Mouse (Mus musculus): ENCODE data around the gene Zbtb40. TPM values are rescaled to one million over a fixed set of nuclear protein-coding genes. Genes with fewer than 3 reads are reported as not detected.

Zbtb40 gene
- polyA plus RNA-seq, 1 experiment from 2014 or later, result 3.1 TPM

GRCm38 (mm10) chr4:137025570-137025969, 23.0 kb downstream of the Zbtb40 start:
- Histone ChIP-seq H3K9ac (ENCODE audit: low read length) (no peak overlapping the region), H3K4me2 (ENCODE audit: low read depth, low read length) (no peak overlapping the region), H3K4me3 (ENCODE audit: low read length) (no peak overlapping the region), H3K36me3 (ENCODE audit: control insufficient read depth, insufficient read depth) (no peaks in the 10 kb centered on the region), H3K4me1 (ENCODE audit: control insufficient read depth, insufficient read depth, low read length) (peaks cover 23% of the 10 kb centered on the region), H3K9me3 (replicated peaks; ENCODE audit: control insufficient read depth, low read length) (no peaks in the 10 kb centered on the region), H3K27ac (ENCODE audit: low read length) (no peak overlapping the region), H3K27me3 (ENCODE audit: control insufficient read depth, insufficient read depth, low read length) (no peaks in the 10 kb centered on the region)
- WGBS, result 39% methylated on average over 6 of the region's 6 CpGs
- peak; percentile 55; the same call in 1 of the 2 replicates for ATAC-seq (replicated peaks; ENCODE audit: extremely low read depth, insufficient read depth, low FRiP score)

- ATAC-seq (replicated peaks; ENCODE audit: extremely low read depth, insufficient read depth, low FRiP score), result no peak
- Histone ChIP-seq H3K4me3 (ENCODE audit: low read length) (no peak overlapping the region), H3K36me3 (ENCODE audit: control insufficient read depth, insufficient read depth) (no peaks in the 10 kb centered on the region), H3K27ac (ENCODE audit: low read length) (no peak overlapping the region), H3K4me2 (ENCODE audit: low read depth, low read length) (no peak overlapping the region), H3K27me3 (ENCODE audit: control insufficient read depth, insufficient read depth, low read length) (no peaks in the 10 kb centered on the region), H3K9me3 (replicated peaks; ENCODE audit: control insufficient read depth, low read length) (no peaks in the 10 kb centered on the region), H3K9ac (ENCODE audit: low read length) (no peak overlapping the region), H3K4me1 (ENCODE audit: control insufficient read depth, insufficient read depth, low read length) (peaks cover 23% of the 10 kb centered on the region)
- WGBS, result 60% methylated on average over 2 of the region's 2 CpGs
Observed at GRCm38 (mm10) chr4:137025133-137025532, 23.5 kb downstream of the Zbtb40 start.

- Histone ChIP-seq H3K4me2 (ENCODE audit: low read depth, low read length) (no peak overlapping the region), H3K27ac (ENCODE audit: low read length) (no peak overlapping the region), H3K4me3 (ENCODE audit: low read length) (no peak overlapping the region), H3K9me3 (replicated peaks; ENCODE audit: control insufficient read depth, low read length) (no peaks in the 10 kb centered on the region), H3K27me3 (ENCODE audit: control insufficient read depth, insufficient read depth, low read length) (no peaks in the 10 kb centered on the region), H3K9ac (ENCODE audit: low read length) (no peak overlapping the region), H3K36me3 (ENCODE audit: control insufficient read depth, insufficient read depth) (peaks cover 5% of the 10 kb centered on the region; the same call in 1 of the 2 replicates), H3K4me1 (ENCODE audit: control insufficient read depth, insufficient read depth, low read length) (no peaks in the 10 kb centered on the region)
- WGBS, result 84% methylated on average over 3 of the region's 3 CpGs
- ATAC-seq (replicated peaks; ENCODE audit: extremely low read depth, insufficient read depth, low FRiP score), result no peak
Observed at GRCm38 (mm10) chr4:137020065-137020464, 28.5 kb downstream of the Zbtb40 start.

- Histone ChIP-seq H3K36me3 (ENCODE audit: control insufficient read depth, insufficient read depth) (peaks cover 5% of the 10 kb centered on the region; the same call in 1 of the 2 replicates), H3K27ac (ENCODE audit: low read length) (no peak overlapping the region), H3K9ac (ENCODE audit: low read length) (no peak overlapping the region), H3K4me1 (ENCODE audit: control insufficient read depth, insufficient read depth, low read length) (no peaks in the 10 kb centered on the region), H3K9me3 (replicated peaks; ENCODE audit: control insufficient read depth, low read length) (no peaks in the 10 kb centered on the region), H3K4me2 (ENCODE audit: low read depth, low read length) (no peak overlapping the region), H3K4me3 (ENCODE audit: low read length) (no peak overlapping the region), H3K27me3 (ENCODE audit: control insufficient read depth, insufficient read depth, low read length) (no peaks in the 10 kb centered on the region)
- WGBS, result 67% methylated on average over 8 of the region's 8 CpGs
- no peak for ATAC-seq (replicated peaks; ENCODE audit: extremely low read depth, insufficient read depth, low FRiP score)
Observed at GRCm38 (mm10) chr4:137015934-137016333, 32.7 kb downstream of the Zbtb40 start.

GRCm38 (mm10) chr4:137015476-137015856, 33.1 kb downstream of the Zbtb40 start:
- WGBS, result 80% methylated on average over 6 of the region's 6 CpGs
- H3K27me3 ChIP-seq (ENCODE audit: control insufficient read depth, insufficient read depth, low read length), result no peaks in the 10 kb centered on the region

GRCm38 (mm10) chr4:137014654-137015475, 33.7 kb downstream of the Zbtb40 start:
- peaks cover 5% of the 10 kb centered on the region; the same call in 1 of the 2 replicates for H3K36me3 ChIP-seq (ENCODE audit: control insufficient read depth, insufficient read depth)
- no peak overlapping the region for H3K27ac ChIP-seq (ENCODE audit: low read length)
- no peak overlapping the region for H3K9ac ChIP-seq (ENCODE audit: low read length)
- no peak overlapping the region for H3K4me3 ChIP-seq (ENCODE audit: low read length)
- WGBS, result 85% methylated on average over 18 of the region's 18 CpGs
- H3K4me2 ChIP-seq (ENCODE audit: low read depth, low read length), result no peak overlapping the region
- no peak for ATAC-seq (replicated peaks; ENCODE audit: extremely low read depth, insufficient read depth, low FRiP score)
- no peaks in the 10 kb centered on the region for H3K4me1 ChIP-seq (ENCODE audit: control insufficient read depth, insufficient read depth, low read length)
- H3K27me3 ChIP-seq (ENCODE audit: control insufficient read depth, insufficient read depth, low read length), result no peaks in the 10 kb centered on the region
- no peaks in the 10 kb centered on the region for H3K9me3 ChIP-seq (replicated peaks; ENCODE audit: control insufficient read depth, low read length)

More at GRCm38 (mm10) chr4:137015476-137015856, 33.1 kb downstream of the Zbtb40 start:
- no peak for ATAC-seq (replicated peaks; ENCODE audit: extremely low read depth, insufficient read depth, low FRiP score)
- Histone ChIP-seq H3K36me3 (ENCODE audit: control insufficient read depth, insufficient read depth) (peaks cover 5% of the 10 kb centered on the region; the same call in 1 of the 2 replicates), H3K27ac (ENCODE audit: low read length) (no peak overlapping the region), H3K9ac (ENCODE audit: low read length) (no peak overlapping the region), H3K4me3 (ENCODE audit: low read length) (no peak overlapping the region), H3K9me3 (replicated peaks; ENCODE audit: control insufficient read depth, low read length) (no peaks in the 10 kb centered on the region), H3K4me1 (ENCODE audit: control insufficient read depth, insufficient read depth, low read length) (no peaks in the 10 kb centered on the region), H3K4me2 (ENCODE audit: low read depth, low read length) (no peak overlapping the region)

- Histone ChIP-seq H3K27me3 (ENCODE audit: control insufficient read depth, insufficient read depth, low read length) (no peaks in the 10 kb centered on the region), H3K4me1 (ENCODE audit: control insufficient read depth, insufficient read depth, low read length) (no peaks in the 10 kb centered on the region)
Observed at GRCm38 (mm10) chr4:137014124-137014523, 34.5 kb downstream of the Zbtb40 start.

GRCm38 (mm10) chr4:137006966-137007365, 41.6 kb downstream of the Zbtb40 start:
- 88% methylated on average over 8 of the region's 8 CpGs for WGBS

More at GRCm38 (mm10) chr4:137014124-137014523, 34.5 kb downstream of the Zbtb40 start:
- ATAC-seq (replicated peaks; ENCODE audit: extremely low read depth, insufficient read depth, low FRiP score), result no peak
- H3K9me3 ChIP-seq (replicated peaks; ENCODE audit: control insufficient read depth, low read length), result no peaks in the 10 kb centered on the region
- peaks cover 5% of the 10 kb centered on the region; the same call in 1 of the 2 replicates for H3K36me3 ChIP-seq (ENCODE audit: control insufficient read depth, insufficient read depth)
- WGBS, result 91% methylated on average over 8 of the region's 8 CpGs
- H3K4me2 ChIP-seq (ENCODE audit: low read depth, low read length), result no peak overlapping the region
- H3K4me3 ChIP-seq (ENCODE audit: low read length), result no peak overlapping the region
- no peak overlapping the region for H3K9ac ChIP-seq (ENCODE audit: low read length)
- H3K27ac ChIP-seq (ENCODE audit: low read length), result no peak overlapping the region

GRCm38 (mm10) chr4:137001825-137002224, 46.8 kb downstream of the Zbtb40 start:
- Histone ChIP-seq H3K9ac (ENCODE audit: low read length) (no peak overlapping the region), H3K36me3 (ENCODE audit: control insufficient read depth, insufficient read depth) (peaks cover 11% of the 10 kb centered on the region), H3K4me1 (ENCODE audit: control insufficient read depth, insufficient read depth, low read length) (no peaks in the 10 kb centered on the region), H3K27me3 (ENCODE audit: control insufficient read depth, insufficient read depth, low read length) (no peaks in the 10 kb centered on the region), H3K4me2 (ENCODE audit: low read depth, low read length) (no peak overlapping the region), H3K9me3 (replicated peaks; ENCODE audit: control insufficient read depth, low read length) (no peaks in the 10 kb centered on the region), H3K27ac (ENCODE audit: low read length) (no peak overlapping the region), H3K4me3 (ENCODE audit: low read length) (no peak overlapping the region)
- no peak for ATAC-seq (replicated peaks; ENCODE audit: extremely low read depth, insufficient read depth, low FRiP score)
- WGBS, result 56% methylated on average over 3 of the region's 3 CpGs

More at GRCm38 (mm10) chr4:137006966-137007365, 41.6 kb downstream of the Zbtb40 start:
- Histone ChIP-seq H3K27me3 (ENCODE audit: control insufficient read depth, insufficient read depth, low read length) (no peaks in the 10 kb centered on the region), H3K9ac (ENCODE audit: low read length) (no peak overlapping the region), H3K27ac (ENCODE audit: low read length) (no peak overlapping the region), H3K4me1 (ENCODE audit: control insufficient read depth, insufficient read depth, low read length) (no peaks in the 10 kb centered on the region), H3K36me3 (ENCODE audit: control insufficient read depth, insufficient read depth) (0 out of 2 replicates have a peak, but pooled peaks cover 2% of the 10 kb centered on the region), H3K9me3 (replicated peaks; ENCODE audit: control insufficient read depth, low read length) (no peaks in the 10 kb centered on the region), H3K4me2 (ENCODE audit: low read depth, low read length) (no peak overlapping the region), H3K4me3 (ENCODE audit: low read length) (no peak overlapping the region)
- ATAC-seq (replicated peaks; ENCODE audit: extremely low read depth, insufficient read depth, low FRiP score), result no peak
